24 mouse cellular contexts compared by ENCODE assay signal in genomic region chr6:99364545-99364944, GRCm38 (mm10).
A peak's percentile ranks its signal among the peaks of the same experiment; 100 is the strongest.
DNase-seq lines count a peak whose midpoint lies in the region; ATAC-seq and TF ChIP-seq lines count a peak whose summit lies in the region.
"Had no signal": no experiment of that assay in that cellular context is flagged by ENCODE, and none has a peak within 500 bp of the region (broad histone marks: within the 10 kb centered on the region; RNA-seq: fewer than 3 reads in every experiment).

No protein-coding gene starts in this region.

- no peaks in the 10 kb centered on the region for H3K36me3 ChIP-seq in heart, embryonic 12.5 days
- H3K36me3 ChIP-seq: embryonic facial prominence, embryonic 10.5 days; hindbrain, embryonic 13.5 days; kidney, embryonic 15.5 days; lung, embryonic 15.5 days; neural tube, embryonic 13.5 days had no signal

- no peak overlapping the region for H3K4me2 ChIP-seq in heart, embryonic 12.5 days
- H3K4me2 ChIP-seq: heart, embryonic 13.5 days; hindbrain, embryonic 13.5 days; kidney, embryonic 15.5 days; liver, embryonic 11.5 days; lung, embryonic 15.5 days; midbrain, embryonic 12.5 days; neural tube, embryonic 13.5 days had no signal

- H3K9me3 ChIP-seq in heart, embryonic 12.5 days (replicated peaks): no peaks in the 10 kb centered on the region
- H3K9me3 ChIP-seq: embryonic facial prominence, embryonic 10.5 days; heart, embryonic 13.5 days; hindbrain, embryonic 13.5 days; kidney, embryonic 15.5 days; lung, embryonic 15.5 days; midbrain, embryonic 12.5 days; neural tube, embryonic 13.5 days had no signal

- no peaks in the 10 kb centered on the region for H3K27me3 ChIP-seq in heart, embryonic 12.5 days (replicated peaks)
- H3K27me3 ChIP-seq: heart, embryonic 13.5 days; hindbrain, embryonic 13.5 days; kidney, embryonic 15.5 days; lung, embryonic 15.5 days; midbrain, embryonic 12.5 days; neural tube, embryonic 13.5 days; Patski had no signal

- DNase-seq in heart, adult 11 months: peak; percentile 8
- DNase-seq in lung, postnatal 36 days: peak; percentile 34
- DNase-seq in lung, adult 18-20 months: no peak
- peak; percentile 27 for DNase-seq in CD4-positive helper T cell, adult 2 months (ENCODE audit: low read depth, low spot score)
- DNase-seq in brain, embryonic 14.5 days (ENCODE audit: low read depth): peak; percentile 46
- DNase-seq: adrenal gland, adult 8-10 months; cerebellum, adult 11 months; kidney, postnatal 4 days; layer of hippocampus, adult 9-11 months; left cerebral cortex, postnatal 4 days; thymus, postnatal 36 days had no signal

- peaks cover 27% of the 10 kb centered on the region for H3K4me1 ChIP-seq in heart, embryonic 12.5 days (replicated peaks)
- H3K4me1 ChIP-seq: embryonic facial prominence, embryonic 10.5 days; hindbrain, embryonic 13.5 days; midbrain, embryonic 12.5 days; neural tube, embryonic 13.5 days had no signal

- no peak overlapping the region for H3K9ac ChIP-seq in heart, embryonic 12.5 days
- H3K9ac ChIP-seq: heart, embryonic 13.5 days; hindbrain, embryonic 13.5 days; kidney, embryonic 15.5 days; lung, embryonic 15.5 days; midbrain, embryonic 12.5 days; neural tube, embryonic 13.5 days had no signal

- TF ChIP-seq CTCF in brain, embryonic 14.5 days (IDR thresholded peaks at IDR 0.05; ENCODE audit: borderline replicate concordance, extremely low read depth, insufficient read depth, insufficient read length): no peak

- ATAC-seq in heart, embryonic 12.5 days (ENCODE audit: insufficient number of reproducible peaks, low FRiP score): no peak
- ATAC-seq in megakaryocyte, adult 5-6 weeks (ENCODE audit: poor library complexity, severe bottlenecking): no peak
- ATAC-seq: CD4-positive, CD25-positive, alpha-beta regulatory T cell, adult 4 months; Patski had no signal

- TF ChIP-seq POLR2A in brain, embryonic 14.5 days (IDR thresholded peaks at IDR 0.05; ENCODE audit: borderline replicate concordance, extremely low read depth, insufficient read depth, insufficient read length, poor library complexity, severe bottlenecking): no peak

- no peak overlapping the region for H3K27ac ChIP-seq in heart, embryonic 12.5 days (ENCODE audit: poor library complexity, severe bottlenecking)
- H3K27ac ChIP-seq: embryonic facial prominence, embryonic 10.5 days; heart, embryonic 13.5 days; hindbrain, embryonic 13.5 days; kidney, embryonic 15.5 days; left cerebral cortex, adult 2 months; lung, embryonic 15.5 days; midbrain, embryonic 12.5 days; neural tube, embryonic 13.5 days had no signal

- H3K4me3 ChIP-seq in heart, embryonic 12.5 days: no peak overlapping the region
- H3K4me3 ChIP-seq: embryonic facial prominence, embryonic 10.5 days; heart, embryonic 13.5 days; hindbrain, embryonic 13.5 days; kidney, embryonic 15.5 days; left cerebral cortex, adult 2 months; lung, embryonic 15.5 days; midbrain, embryonic 12.5 days; neural tube, embryonic 13.5 days had no signal

- 65% methylated on average over 6 of the region's 6 CpGs for WGBS in heart, embryonic 12.5 days

Comparison
In these comparisons a context has a peak if more than half of its experiments do, and no peak if none do; other contexts are left out.
1. DNase-seq: peak in heart, adult 11 months (single experiment), lung, postnatal 36 days (single experiment), CD4-positive helper T cell, adult 2 months (single experiment) and brain, embryonic 14.5 days (single experiment); none in lung, adult 18-20 months (0 of 2).